Mouse (Mus musculus) bone marrow macrophage, adult 2 months (primary cell): ENCODE measurements around the gene Egfl6. TPM values are rescaled to one million over a fixed set of nuclear protein-coding genes. Genes with fewer than 3 reads are reported as not detected.
A peak's percentile ranks its signal among the peaks of the same experiment; 100 is the strongest.

ENCODE experiments used
- H3K27ac ChIP-seq: 2 replicates; pipeline ENCODE4 v1.5.1; 2012; ENCODE audit warnings: low read depth, low read length; ENCODE audit not compliant: insufficient read depth
- H3K4me1 ChIP-seq: 2 replicates; pipeline ENCODE4 v1.6.1; 2012; ENCODE audit warnings: low read length; ENCODE audit not compliant: control insufficient read depth, insufficient read depth
- H3K4me3 ChIP-seq: 2 replicates; pipeline ENCODE4 v1.5.1; 2012; ENCODE audit warnings: mild to moderate bottlenecking, low read length, moderate library complexity; ENCODE audit not compliant: insufficient read depth
- CTCF ChIP-seq: IDR thresholded peaks from 2 replicates; pipeline ENCODE4 v1.5.1; 2012; ENCODE audit warnings: low read depth, mild to moderate bottlenecking, low read length, moderate library complexity
- POLR2A ChIP-seq: IDR thresholded peaks from 2 replicates; pipeline ENCODE4 v1.6.1; 2012; ENCODE audit warnings: mild to moderate bottlenecking, low read depth, low read length, borderline replicate concordance
- polyA plus RNA-seq: library from polyadenylated mRNA; stranded (reverse); fragments of >200 nt; gene quantifications from 2 replicates; pipeline ENCODE4 v1.2.4, GENCODE M21; 2012; ENCODE audit not compliant: missing spikeins, insufficient read depth, insufficient read length

Gene Egfl6
- polyA plus RNA-seq: not detected in 2 replicates

DNA sequence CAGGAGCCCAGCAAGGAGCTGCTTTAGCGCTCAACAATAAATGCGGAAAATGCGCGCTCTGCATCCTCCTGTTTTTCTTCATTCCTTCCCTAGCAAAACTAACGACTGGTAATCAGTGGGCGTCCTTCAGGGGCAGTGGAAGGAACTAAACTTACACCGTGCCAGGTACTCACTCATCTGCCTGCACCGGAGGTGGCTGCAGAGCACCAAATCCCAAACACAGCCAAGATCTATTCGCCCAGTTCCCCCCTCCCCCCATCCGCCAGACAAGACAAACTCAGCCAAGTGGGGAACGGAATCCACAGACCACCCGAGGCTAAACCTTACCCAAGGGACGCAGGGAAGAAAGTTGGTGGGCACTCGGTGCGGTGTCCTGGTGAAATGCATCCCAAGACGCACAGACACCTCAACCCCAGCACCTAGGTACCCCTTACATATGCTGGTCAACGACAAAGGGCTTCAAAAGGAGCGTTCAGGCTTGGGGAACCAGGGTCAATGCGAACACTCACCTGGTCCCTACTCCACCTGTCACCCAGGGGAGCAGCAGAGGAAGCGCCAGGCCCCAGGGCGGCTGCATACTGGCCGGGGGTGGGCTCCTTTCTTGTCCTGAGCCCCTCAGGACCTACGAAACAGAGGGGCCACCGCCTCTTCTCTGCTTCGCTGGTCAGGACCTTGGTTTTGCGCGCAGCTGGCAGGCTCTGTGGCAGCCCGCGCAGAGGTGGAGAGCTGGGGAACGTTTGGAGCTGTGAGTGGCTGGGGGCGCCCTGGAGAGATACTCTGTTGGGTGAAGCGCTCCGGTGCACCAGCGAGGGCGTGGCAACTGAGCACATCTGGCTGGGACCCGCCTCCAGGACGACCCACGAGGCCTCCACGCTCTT lies at the start of gene Egfl6:
Gene Egfl6 (minus strand): TSS at position 774 of the 878 bp plus-strand sequence.
- Histone ChIP-seq H3K4me3 (no peak within 1 kb of the TSS), H3K27ac (no peak within 1 kb of the TSS), H3K4me1 (no peaks in the 10 kb centered on the region)
- TF ChIP-seq CTCF: no peak
- no peak for TF ChIP-seq POLR2A

DNA sequence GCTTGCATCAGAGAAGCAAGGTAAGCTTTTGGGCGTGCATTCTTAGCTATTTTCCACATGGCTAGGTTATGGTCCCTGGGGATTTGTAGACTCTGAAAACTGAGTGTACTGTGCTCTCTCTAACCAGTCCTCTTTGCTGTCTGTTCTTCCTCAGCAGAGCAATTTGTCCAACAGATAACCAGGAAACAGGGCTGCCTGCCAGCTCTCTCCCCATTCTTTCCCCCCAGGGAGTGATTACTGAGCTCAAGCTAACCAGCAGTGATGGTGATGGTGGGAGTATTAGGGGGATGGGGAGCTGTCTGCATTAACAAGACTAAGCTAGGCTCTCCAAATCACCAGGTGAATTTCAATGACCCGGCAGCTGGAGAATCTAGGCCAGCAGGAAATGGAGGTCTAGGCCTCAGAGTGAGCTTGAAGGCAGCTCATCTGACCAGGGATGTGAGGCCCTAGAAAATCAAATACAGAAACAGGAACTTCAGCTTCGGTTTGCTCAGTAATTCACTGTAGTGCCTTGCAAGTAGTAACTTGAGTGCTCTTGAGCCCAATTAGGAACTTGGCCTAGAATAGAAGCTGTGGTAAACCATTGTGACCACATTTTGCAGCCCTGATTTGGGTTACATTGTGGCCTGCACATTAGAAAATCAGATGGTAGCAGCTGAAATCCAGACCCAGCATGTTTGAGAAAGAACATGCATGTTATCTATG lies 41.5 kb upstream of the Egfl6 start:
- Histone ChIP-seq H3K4me3 (no peak overlapping the region), H3K4me1 (peaks cover 21% of the 10 kb centered on the region), H3K27ac (peak overlapping the region; percentile 66)
- no peak for TF ChIP-seq CTCF
- no peak for TF ChIP-seq POLR2A

DNA sequence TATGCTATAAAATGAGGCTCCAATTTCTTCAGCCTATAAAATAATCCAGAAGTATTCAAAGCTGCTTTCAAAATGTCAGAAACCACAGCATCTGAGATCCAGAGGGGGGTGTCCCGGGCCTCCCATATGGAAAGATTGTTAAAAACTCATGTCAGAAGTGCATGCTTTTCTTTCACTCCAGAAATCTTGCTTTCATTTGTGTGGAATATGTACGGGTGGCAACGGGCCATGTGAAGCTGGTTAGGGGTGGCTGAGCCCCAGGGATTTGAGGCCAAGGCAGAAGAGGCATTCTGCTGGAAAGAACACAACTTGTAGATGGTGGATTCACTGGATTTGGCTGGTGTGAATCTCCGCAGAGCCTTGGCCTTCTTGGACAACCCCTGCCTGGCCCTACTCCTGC lies 40.7 kb upstream of the Egfl6 start:
- Histone ChIP-seq H3K4me1 (peaks cover 21% of the 10 kb centered on the region), H3K27ac (no peak overlapping the region), H3K4me3 (no peak overlapping the region)
- TF ChIP-seq CTCF (no peak), POLR2A (no peak)

DNA sequence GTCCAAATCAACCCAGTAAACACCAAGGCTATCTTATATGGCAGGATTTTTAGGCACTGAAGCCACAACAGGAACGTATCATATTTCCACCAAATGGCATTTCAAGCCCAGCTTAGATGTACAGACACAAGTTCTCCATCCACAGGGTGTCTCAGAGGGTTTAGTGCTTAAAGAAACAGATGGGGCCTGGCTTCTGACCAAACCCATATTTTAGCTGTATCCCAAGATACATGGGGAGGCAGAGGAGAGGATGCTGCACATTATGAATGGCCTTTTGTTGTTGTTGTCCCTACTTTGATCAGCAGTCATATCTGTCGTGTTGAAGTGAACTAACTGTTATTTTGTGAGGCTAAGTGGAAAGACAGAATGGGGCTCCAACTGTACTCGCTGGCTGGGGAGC lies 37.7 kb upstream of the Egfl6 start:
- Histone ChIP-seq H3K4me3 (no peak overlapping the region), H3K4me1 (peaks cover 16% of the 10 kb centered on the region), H3K27ac (no peak overlapping the region)
- TF ChIP-seq CTCF: no peak
- TF ChIP-seq POLR2A: no peak

DNA sequence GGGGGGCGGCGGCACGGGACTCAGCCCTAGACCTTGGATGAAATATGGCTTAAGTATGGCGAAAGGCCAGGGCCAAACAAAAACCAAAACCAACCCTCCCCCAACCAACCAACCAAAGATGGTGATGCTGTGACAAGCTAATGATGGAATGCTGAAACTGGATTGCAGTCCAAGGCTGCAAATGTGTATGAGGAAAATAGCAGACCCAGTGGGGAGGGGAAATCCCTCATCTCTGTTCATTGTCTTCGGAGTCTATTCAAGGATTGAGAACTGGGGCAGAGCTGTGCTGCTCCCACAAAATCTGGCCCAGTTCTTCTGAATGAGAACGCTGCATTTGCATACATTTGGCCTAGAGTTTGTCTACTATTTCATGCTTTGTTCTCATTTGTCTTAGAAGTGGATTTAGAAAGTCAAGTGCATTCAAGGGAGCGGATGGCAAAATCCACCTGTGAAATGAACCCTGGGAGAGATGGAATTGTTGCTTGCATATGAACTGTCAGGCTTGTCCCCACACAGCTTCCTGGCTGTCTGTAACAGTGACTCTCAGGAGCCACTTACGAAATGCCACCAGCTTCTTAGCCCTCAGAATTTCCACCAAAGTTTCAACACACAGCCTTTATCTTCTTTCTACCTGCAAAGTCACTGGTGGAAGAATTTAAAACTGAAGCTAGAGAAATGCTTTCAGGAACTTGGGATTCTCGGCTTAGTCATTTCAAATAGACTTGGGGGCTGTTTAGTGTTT lies 36.2 kb upstream of the Egfl6 start:
- Histone ChIP-seq H3K4me3 (no peak overlapping the region), H3K4me1 (peaks cover 6% of the 10 kb centered on the region), H3K27ac (no peak overlapping the region)
- TF ChIP-seq POLR2A (no peak), CTCF (no peak)

- Histone ChIP-seq H3K27ac (no peak overlapping the region), H3K4me3 (no peak overlapping the region), H3K4me1 (no peaks in the 10 kb centered on the region)
- no peak for TF ChIP-seq POLR2A
- TF ChIP-seq CTCF: no peak
Measured at GRCm38 (mm10) chrX:166620900-166621299, 35.4 kb upstream of the Egfl6 start.

DNA sequence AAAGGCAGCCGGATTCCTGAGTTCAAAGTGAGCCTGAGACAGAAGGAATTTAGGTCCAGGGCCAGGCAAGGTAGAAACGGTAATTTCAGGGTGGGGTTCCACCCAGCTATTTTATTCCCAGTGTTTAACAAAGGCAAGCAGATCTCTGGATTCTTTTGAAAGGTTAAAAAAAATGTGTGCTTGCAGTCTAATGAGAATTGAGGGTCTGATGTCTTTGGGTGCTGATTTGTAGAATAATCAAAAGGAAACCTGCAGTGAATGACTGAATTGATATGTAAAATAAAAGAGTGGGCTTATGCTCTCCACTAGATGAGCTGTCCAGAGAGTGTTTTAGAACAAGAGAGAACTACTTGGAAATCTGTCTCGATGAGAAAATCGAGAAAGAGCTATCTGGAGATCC lies 33.6 kb upstream of the Egfl6 start:
- H3K4me1 ChIP-seq: no peaks in the 10 kb centered on the region
- H3K4me3 ChIP-seq: no peak overlapping the region
- TF ChIP-seq CTCF (no peak), POLR2A (no peak)
- H3K27ac ChIP-seq: no peak overlapping the region

- H3K27ac ChIP-seq: no peak overlapping the region
- no peak for TF ChIP-seq POLR2A
- no peak overlapping the region for H3K4me3 ChIP-seq
- H3K4me1 ChIP-seq: peaks cover 5% of the 10 kb centered on the region
Measured at GRCm38 (mm10) chrX:166615191-166615590, 29.7 kb upstream of the Egfl6 start.

DNA sequence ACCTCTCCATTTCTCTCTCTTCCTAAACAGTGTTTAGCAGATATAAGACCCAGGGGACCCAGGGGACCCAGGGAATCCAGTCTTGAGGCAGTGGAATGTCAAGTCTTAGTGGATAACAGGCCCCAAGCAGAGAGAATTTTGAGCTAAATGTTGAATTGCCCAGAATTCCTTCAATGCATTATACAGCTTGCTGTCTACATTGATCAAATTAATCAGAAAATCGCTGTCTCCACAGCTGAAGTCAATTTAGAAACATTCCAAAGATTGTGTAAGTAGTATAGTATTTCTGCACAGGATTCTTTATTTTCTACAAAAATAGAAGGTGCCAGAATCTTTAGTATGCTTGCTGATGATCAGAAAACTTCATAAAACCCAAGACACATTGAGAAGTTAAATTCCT lies 9.4 kb downstream of the Egfl6 start:
- TF ChIP-seq POLR2A (no peak), CTCF (no peak)
- Histone ChIP-seq H3K27ac (no peak overlapping the region), H3K4me1 (no peaks in the 10 kb centered on the region), H3K4me3 (no peak overlapping the region)

- H3K27ac ChIP-seq: no peak overlapping the region
- H3K4me3 ChIP-seq: no peak overlapping the region
- H3K4me1 ChIP-seq: no peaks in the 10 kb centered on the region
- TF ChIP-seq POLR2A (no peak), CTCF (no peak)
Measured at GRCm38 (mm10) chrX:166565983-166566382, 19.5 kb downstream of the Egfl6 start.
